Mouse (Mus musculus) fibroblast of lung, adult 2 months (primary cell): Measurements from ENCODE around the gene Dnajb4.

Source experiments
- DNase-seq: peaks from one replicate; pipeline ENCODE4 v3.0.0-alpha.2; 2011; ENCODE audit warnings: low read depth

Gene Dnajb4

DNA sequence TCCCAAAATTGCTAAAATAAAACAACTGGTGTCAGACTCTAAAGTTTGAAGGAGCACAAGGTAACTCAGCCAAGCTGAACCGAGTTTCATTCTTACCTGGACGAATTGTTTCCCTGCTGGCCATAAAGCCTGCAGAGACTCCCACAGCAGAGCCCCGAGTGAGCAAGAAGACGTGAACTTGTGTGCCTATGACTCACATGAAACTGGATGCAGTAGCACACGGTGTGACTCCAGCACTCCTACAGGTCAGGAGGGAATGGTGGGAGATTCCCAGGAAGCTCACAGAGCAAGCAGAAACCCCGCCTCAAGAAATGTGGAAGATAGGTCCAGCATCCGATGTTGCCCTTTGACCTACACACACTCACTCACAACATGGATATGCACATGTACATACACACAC, 38.2 kb downstream of the Dnajb4 start:
- DNase-seq = no peak

DNA sequence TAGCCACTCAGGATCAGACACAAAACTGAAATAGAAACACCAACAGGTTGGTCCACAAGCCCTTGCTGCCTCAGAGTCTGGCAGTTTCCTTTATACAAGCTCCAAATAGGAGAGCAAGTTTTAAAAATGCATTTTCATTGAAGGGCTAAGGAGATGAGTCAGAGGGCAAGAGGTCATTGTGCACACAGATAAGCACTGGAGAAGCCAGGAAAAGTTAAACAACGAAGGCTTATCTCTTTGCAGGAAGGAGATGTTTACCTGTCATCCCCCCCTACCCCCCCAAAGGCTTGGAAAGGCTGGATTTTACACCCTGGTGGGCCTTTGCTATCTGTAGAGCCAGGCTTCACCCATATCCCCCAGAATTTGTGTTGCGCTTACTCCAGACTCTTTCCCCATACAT, 38.9 kb downstream of the Dnajb4 start:
- no peak for DNase-seq

DNA sequence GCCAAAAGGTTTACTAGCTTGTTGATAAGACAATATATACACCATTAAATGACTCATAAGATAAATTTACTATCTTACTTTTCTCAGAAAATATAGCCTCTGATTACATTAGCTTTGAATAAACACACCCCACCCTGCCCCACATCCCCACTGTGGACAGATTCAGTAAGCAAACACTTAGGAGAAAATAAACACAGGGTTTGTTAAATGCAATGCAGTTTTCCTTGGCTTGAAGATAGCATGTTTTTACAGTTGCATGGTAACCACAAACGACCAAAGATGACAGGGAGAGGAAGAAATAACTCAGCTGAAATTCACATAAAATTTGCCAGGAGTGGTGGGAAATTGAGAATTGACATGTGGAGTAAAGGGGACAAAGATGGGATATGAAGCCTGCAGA, 39.7 kb downstream of the Dnajb4 start:
- no peak for DNase-seq

DNA sequence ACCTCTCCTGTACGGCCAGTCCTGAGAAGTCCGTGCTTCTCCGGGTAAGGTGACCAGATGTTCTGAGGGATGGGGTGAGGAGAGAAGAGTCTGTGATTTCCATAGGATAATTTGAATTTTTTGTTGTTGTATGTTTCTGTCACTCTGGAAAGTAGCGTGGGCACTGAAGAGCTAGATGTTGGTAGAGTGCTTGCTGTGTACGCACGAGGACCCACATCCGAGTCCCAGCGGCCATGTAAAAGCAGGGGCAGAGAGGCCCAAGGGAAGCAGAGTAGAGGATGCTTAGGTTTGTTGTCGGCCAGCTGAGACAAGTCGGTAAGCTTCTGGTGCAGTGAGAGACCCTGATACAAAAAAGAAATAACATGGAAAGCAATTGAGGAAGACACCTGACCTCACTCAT, 42.1 kb downstream of the Dnajb4 start:
- no peak for DNase-seq

DNA sequence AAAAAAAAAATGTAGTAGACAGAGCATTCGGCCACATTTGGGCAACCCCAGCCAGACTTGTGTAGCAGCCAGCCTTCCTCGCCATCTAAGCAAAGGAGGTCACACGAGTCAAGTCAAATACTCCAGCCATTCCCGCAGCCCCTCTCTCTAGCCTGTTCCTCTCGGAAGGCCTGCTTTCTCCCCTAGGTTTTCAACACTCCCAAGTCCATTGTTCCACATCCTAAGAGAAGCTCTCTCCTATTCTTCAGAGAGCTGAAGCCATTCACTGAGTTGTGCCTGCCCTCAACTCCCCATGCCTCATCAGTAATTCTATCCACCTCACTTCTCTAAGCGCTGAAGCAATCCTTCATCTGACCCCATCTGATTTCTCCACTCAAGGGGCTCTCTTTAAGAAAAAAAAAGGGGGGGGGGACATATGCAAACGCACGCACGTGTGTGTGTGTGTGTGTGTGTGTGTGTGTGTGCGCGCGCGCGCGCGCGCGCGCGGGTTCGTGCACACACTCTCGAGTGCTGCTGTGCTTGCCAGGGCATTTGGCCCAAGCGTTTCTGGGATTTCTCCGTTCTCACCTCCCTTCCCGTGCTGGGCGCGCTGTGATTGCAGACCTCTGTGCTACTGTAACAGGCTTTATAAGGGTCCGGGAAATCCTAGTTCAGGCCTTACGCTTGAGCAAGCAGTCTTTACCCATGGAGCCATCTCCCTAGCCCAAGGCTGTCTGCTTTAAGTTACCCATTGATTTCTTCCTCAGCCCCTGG, 43.2 kb downstream of the Dnajb4 start:
- no peak for DNase-seq

- no peak for DNase-seq
These were observed 44.0 kb downstream of the Dnajb4 start, which contains the start of gene Gipc2 for GRCm38 (mm10) chr3:152166099-152166423. Gipc2 (minus strand) TSS chr3:152166230.

GRCm38 (mm10) chr3:152165351-152166098, 44.6 kb downstream of the Dnajb4 start:
- DNase-seq = no peak

DNA sequence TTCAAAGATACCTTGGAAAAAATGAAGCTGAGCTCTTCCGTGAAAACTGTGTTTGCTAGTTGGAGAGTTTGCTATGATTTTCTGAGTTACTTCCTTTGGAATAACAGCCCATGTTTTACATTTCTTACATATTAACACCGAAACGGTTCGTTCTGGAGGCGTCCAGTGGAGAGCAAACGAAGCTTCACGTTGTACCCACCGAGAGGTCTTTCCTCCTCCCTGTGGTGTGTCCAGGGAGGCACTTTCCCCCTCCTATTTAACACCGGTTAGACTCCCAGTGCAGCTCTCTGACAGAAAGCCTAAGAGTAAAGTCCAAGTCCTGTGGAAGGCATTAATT, 45.1 kb downstream of the Dnajb4 start:
- DNase-seq = no peak

- DNase-seq = no peak
These were observed 46.8 kb downstream of the Dnajb4 start for GRCm38 (mm10) chr3:152163320-152163719.

DNA sequence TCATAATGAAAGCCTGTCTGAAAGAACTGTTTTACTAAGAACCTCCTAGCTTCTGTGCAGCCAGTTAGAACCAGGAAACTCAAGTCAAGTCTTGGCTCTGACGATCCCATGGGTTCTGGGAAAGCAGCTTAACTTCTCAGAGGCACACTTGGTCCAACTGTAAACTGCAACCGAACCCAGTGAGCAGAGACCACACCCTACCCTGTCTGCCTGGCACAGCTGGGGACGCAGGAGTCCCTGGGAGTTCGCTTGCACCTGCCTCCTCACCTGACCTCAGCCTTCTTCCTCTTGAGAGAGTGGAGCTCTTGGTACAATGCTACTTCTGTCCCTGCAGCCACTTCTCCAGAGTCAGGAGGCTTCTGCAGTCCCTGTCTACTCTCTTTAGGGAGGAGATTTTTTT, 49.5 kb downstream of the Dnajb4 start:
- no peak for DNase-seq

GRCm38 (mm10) chr3:152159321-152159720, 50.8 kb downstream of the Dnajb4 start:
- DNase-seq = no peak

DNA sequence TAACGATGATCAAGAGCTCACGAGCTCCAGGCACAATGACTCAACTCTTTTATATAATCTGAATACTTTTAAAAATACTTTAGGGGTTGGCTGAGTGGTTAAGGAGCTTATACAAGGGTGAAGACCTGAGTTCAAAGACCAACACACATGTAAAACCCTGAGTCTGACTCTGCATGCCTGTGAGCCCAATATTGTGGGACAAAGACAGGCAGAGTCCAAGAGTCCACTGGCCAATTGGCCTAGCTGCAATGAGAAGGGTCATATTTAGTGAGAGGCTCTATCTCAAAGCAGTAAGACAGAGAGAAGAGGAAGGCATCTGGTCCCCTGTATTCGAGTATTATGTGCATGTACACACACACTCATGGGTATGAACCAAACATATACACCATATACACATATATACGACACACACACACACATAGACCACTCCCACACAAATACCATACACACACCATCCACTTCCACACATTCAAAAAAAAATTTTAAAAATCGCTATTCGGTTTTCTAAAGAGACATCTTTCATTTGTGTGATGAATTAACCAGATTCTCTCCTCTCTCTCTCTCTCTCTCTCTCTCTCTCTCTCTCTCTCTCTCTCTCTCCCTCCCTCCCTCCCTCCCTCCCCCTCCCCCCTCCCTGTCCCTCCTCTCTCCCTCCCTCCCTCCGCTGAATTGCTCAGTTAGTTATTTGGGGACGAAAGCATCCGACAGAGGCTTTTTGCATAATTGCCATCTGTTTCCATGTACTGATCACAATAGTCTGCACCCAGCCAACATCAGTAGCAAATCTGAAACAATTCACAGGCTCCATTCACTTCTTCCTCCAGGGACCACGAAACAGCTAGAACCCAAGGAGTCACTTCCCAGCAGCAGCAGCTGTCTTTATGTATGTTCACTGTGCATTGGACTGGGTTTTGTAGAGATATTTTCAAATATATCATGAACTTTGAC, 51.5 kb downstream of the Dnajb4 start:
- DNase-seq = no peak

DNA sequence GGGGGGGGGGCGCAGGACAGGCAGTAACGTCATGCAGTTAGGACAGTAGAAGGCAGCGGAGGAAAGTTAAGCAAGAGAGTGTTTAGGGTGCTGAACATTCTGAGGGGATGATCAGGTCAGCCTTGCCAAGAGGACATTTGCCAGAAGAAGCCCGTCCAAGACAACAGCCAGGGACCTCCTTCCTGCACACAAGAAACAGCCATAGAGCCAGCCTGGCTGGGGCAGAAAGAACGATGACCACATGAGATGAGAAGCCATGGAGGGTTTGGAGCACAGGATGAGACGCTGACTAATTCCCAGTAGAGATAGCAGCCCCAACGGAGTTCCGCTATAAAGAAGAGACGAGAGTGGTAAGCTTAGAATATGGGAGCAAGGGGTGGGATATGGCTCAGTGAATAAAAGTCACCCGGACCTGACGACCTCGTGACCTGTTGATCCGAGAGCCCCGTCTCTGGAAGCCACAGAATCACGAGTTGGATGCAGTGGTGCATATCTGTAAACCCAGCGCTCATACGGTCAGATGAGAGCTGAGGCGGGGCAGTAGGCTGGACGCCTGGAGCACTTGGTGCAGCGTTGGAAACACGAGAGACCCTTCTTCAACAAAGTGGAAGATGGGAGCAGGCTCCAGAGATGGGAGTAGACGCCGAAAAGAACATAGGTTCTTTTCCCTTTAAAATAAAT, 53.1 kb downstream of the Dnajb4 start:
- DNase-seq = no peak

DNA sequence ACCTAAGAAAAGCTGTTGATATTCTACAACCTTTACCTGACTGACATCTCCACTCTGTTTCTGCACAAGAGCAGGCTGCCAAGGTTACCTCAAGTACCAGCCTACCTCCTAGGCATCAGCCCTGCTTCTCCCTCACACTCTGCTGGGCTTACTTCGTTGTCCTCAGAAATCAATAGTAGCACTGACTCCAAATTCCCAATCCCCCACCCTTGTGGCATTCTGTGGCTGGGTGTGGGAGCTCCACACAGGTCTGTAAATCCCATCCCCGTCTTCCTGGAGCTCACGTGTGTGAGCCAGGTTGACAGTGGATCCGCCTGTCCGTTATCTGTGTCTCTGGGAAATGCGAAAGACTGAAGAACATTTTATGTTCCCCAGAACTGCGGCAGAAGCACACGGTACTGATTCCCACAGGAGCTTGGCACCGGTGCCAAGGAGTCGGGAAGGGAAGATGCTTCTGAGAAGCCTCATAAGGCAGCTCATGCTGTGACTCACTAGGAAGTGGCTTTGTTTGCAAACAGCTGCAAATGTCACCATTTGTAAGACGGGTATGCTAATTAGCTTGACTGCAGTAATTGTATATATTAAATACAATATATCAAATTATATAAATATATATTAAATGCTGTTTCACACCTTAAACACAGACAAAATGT, 54.7 kb downstream of the Dnajb4 start:
- DNase-seq = no peak

DNA sequence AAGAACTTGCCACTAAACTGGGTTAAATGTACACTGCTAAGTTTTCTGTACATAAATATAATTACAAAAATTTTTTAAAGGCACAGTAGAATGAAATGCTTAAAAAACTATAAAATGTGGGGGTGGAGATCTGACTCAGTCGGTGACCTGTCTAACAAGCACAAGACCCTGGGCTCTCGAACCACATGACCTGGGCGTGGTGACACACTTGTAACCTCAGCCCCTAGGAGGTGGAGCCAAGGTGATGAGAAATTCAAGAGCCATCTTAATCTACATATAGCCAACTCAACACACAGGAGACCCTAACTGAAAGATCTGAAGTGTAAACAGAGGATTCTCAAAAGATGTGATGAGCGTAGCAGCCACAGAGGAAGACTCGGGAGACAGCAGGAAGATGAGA, 56.0 kb downstream of the Dnajb4 start:
- DNase-seq = no peak

DNA sequence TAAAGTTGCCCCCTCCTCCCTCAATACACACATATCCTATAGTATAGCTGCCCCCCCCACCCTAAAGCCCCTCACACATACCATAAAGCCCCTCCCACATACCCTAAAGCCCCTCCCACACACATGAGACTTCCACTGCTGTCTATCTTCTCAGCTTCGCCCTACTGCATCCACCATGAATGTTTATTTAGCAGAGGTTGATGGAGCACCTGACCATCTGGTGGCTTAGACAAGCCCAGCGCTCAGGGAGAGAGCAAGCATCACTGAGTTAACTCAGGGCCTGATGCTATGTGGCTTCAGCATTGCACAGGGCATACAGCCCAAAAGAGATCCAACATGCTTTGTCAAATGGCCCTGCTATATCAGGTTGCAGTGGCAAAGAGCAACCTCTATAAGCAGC, 57.0 kb downstream of the Dnajb4 start:
- no peak for DNase-seq

DNA sequence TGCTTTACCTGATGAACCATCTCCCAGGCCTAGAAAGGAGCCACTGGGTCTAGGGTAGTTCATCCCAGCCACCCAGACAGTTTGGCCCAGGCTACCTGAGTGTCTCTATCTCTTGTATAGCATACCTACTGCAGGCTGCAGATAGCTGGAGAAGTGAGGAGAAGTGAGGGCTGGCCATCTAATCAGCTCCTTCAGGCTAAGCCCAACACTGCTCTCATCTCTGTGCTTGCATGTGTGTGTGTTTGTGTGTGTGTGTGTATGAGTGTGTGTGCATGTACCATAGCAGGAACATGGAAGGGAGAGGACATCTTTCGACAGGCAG, 57.7 kb downstream of the Dnajb4 start:
- no peak for DNase-seq

- DNase-seq = no peak
These were observed 58.2 kb downstream of the Dnajb4 start for GRCm38 (mm10) chr3:152151725-152152482.

DNA sequence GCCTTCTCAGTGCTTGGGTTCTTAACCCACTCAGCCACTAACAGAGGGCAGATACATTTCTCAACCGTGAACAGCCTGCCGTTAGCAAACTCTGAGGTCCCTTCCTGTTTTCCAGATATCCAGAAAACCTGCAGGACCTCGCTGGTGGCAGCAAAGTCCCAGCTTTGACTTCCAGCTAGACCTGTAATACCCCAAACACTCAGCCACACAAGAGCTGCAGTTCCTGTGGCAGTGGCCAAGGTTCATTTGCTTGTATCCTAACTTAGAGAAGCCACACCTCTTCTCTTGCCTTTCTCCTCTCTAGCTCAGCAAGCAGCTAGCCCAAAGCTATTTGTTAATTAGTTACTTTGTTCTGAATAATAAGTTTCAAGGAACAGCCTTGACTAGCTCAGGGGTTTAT, 60.2 kb downstream of the Dnajb4 start:
- DNase-seq = no peak

DNA sequence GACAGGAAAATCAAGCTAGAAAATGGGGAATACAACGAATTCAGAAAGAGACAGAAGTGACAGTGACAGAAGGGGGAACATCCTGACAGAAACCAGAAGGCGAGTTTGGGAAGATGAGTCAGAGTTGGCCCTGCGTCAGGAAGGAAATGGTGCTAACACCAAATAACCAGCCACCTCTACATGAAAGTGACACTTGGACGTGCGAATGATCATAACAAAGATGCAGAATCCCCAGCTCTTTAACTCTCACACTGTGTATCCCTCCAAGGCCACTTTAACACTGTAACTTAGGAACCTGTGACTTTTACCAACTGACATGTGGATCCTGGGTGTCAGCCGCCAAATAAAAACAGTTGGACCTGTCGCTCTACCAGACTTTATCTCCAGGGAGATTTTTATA, 60.7 kb downstream of the Dnajb4 start:
- DNase-seq = no peak
